ENCODE assay signal across 23 mouse cellular contexts in the genomic region with DNA sequence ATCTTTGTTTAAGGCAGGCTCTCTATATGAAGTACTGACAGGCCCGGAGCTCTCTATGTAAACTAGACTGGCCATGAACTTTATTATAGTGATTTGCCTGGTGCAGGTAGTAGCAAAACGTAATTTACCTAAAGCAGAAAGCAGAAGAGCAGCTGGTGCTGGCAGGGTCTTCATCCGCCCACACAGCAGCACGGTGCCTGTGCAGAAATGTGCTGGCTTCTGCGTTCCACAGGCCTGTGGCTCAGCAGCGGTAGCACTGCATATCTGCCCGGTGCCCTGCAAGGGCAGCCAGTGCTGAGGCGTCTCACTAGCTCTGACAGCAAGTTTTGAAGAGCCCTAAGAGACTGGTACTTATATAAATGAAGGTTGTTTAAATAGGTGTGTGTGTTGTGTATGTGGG. TPM values are rescaled to one million over a fixed set of nuclear protein-coding genes. Genes with fewer than 3 reads are reported as not detected.
"Had no signal": no experiment of that assay in that cellular context is flagged by ENCODE, and none has a peak within 500 bp of the region (broad histone marks: within the 10 kb centered on the region; RNA-seq: fewer than 3 reads in every experiment).

No protein-coding gene starts in this region.

- DNase-seq: forebrain, postnatal 0 days; gastrocnemius, postnatal 14 days; gastrocnemius, postnatal 36 days; heart, adult 11 months; heart, adult 2 months; heart, postnatal 14 days; heart, postnatal 36 days; kidney, adult 11 months; kidney, adult 2 months; kidney, adult 9 months; kidney, postnatal 14 days; kidney, postnatal 36 days; liver had no signal

- H3K27ac ChIP-seq: heart, adult 2 months; heart, embryonic 13.5 days; heart, embryonic 15.5 days; hindbrain, embryonic 13.5 days; hindbrain, embryonic 15.5 days; hindbrain, postnatal 0 days; kidney, embryonic 15.5 days; kidney, postnatal 0 days; limb, embryonic 10.5 days; limb, embryonic 12.5 days had no signal

- H3K4me3 ChIP-seq: heart, adult 2 months; heart, embryonic 13.5 days; heart, embryonic 15.5 days; hindbrain, embryonic 13.5 days; hindbrain, embryonic 15.5 days; kidney, embryonic 15.5 days; limb, embryonic 10.5 days; limb, embryonic 12.5 days had no signal

RNA-seq across cellular contexts. Expression of gene Gm20388, which starts 44.7 kb away (rescaled TPM):
- total RNA-seq: layer of hippocampus, postnatal 14 days had no signal
